Mouse (Mus musculus) forebrain, embryonic 13.5 days (tissue): ENCODE data around the gene Adam17. TPM values are rescaled to one million over a fixed set of nuclear protein-coding genes. Genes with fewer than 3 reads are reported as not detected.

Experiments used
- polyA plus RNA-seq: library from polyadenylated mRNA; unstranded; fragments of >200 nt; fragmentation: Nextera tagmentation; extraction: Ambion mirVana; gene quantifications from 2 replicates; pipeline ENCODE4 v1.2.1, GENCODE M21; 2015

The Adam17 gene
- polyA plus RNA-seq, 1 experiment from 2014 or later = 23.8 TPM

Other genes with a start within 250 kb of the Adam17 start
- 117 and 126 TPM in 2 replicates for gene Cpsf3, start 88.2 kb downstream of the Adam17 start, polyA plus RNA-seq
- gene Itgb1bp1, start 87.3 kb downstream of the Adam17 start, polyA plus RNA-seq = 40.1 and 43.2 TPM in 2 replicates
- 48.2 and 50.5 TPM in 2 replicates for gene Iah1, start 57.2 kb downstream of the Adam17 start, polyA plus RNA-seq
- gene Ywhaq, start 44.0 kb upstream of the Adam17 start, polyA plus RNA-seq = 1,106 and 1,152 TPM in 2 replicates